Mouse (Mus musculus) MEL (cell line): ENCODE results near the gene Gm3045. TPM values are rescaled to one million over a fixed set of nuclear protein-coding genes. Genes with fewer than 3 reads are reported as not detected.

ENCODE experiments used
- DNase-seq: peaks from one replicate; pipeline ENCODE4 v3.0.0; 2011; ENCODE audit warnings: low read depth, low spot score
- H3K27ac ChIP-seq: 2 replicates; pipeline ENCODE4 v1.5.1; 2012; ENCODE audit warnings: low read depth, mild to moderate bottlenecking, control low read depth, low read length, moderate library complexity; ENCODE audit not compliant: control insufficient read depth
- H3K27me3 ChIP-seq, 2 experiments: fragments of 150-350 bp in 1 of 2; sonication (generic) in 1 of 2; 2 replicates each; pipeline ENCODE4 v1.6.1; 2012; ENCODE audit warnings: low read length in 2 of 2, mild to moderate bottlenecking in 2 of 2, improper control_type of control experiment in 1 of 2, moderate library complexity in 1 of 2; ENCODE audit not compliant: insufficient read depth in 2 of 2, control insufficient read depth in 1 of 2
- H3K36me3 ChIP-seq, 2 experiments: 2 replicates each; pipeline ENCODE4 v1.6.1; 2012 to 2014; ENCODE audit warnings: low read length in 2 of 2, improper control_type of control experiment in 1 of 2, inconsistent platforms in 1 of 2, mild to moderate bottlenecking in 1 of 2; ENCODE audit not compliant: insufficient read depth in 2 of 2, control insufficient read depth in 1 of 2
- H3K4me1 ChIP-seq, 2 experiments: fragments of 150-350 bp in 1 of 2; sonication (generic) in 1 of 2; 2 replicates each; pipeline ENCODE4 v1.6.1; 2012; ENCODE audit warnings: low read length in 2 of 2, improper control_type of control experiment in 1 of 2, mild to moderate bottlenecking in 1 of 2; ENCODE audit not compliant: insufficient read depth in 2 of 2, control insufficient read depth in 1 of 2
- H3K4me3 ChIP-seq, 2 experiments: fragments of 150-350 bp in 1 of 2; sonication (generic) in 1 of 2; 2 replicates each; pipeline ENCODE4 v1.5.1; 2012; ENCODE audit warnings: low read depth in 2 of 2, low read length in 2 of 2, mild to moderate bottlenecking in 2 of 2, moderate library complexity in 2 of 2, control low read depth in 1 of 2, improper control_type of control experiment in 1 of 2; ENCODE audit not compliant: control insufficient read depth in 1 of 2, insufficient read depth in 1 of 2
- H3K79me2 ChIP-seq: 2 replicates; pipeline ENCODE4 v1.6.1; 2012; ENCODE audit warnings: mild to moderate bottlenecking, low read length, moderate library complexity; ENCODE audit not compliant: control insufficient read depth, poor library complexity, insufficient read depth
- H3K9ac ChIP-seq: 2 replicates; pipeline ENCODE4 v1.6.1; 2012; ENCODE audit warnings: low read depth, mild to moderate bottlenecking, control low read depth, low read length, moderate library complexity; ENCODE audit not compliant: control insufficient read depth, poor library complexity, severe bottlenecking
- H3K9me3 ChIP-seq: fragments of 150-350 bp; sonication (generic); replicated peaks from 2 replicates; pipeline ENCODE4 v1.6.1; 2012; ENCODE audit warnings: mild to moderate bottlenecking, low read length, improper control_type of control experiment, moderate library complexity; ENCODE audit not compliant: insufficient read depth
- BHLHE40 ChIP-seq: IDR thresholded peaks from 2 replicates; pipeline ENCODE4 v1.6.1; 2012; ENCODE audit warnings: low read depth, mild to moderate bottlenecking, inconsistent platforms, low read length, improper control_type of control experiment, borderline replicate concordance
- E2F4 ChIP-seq: IDR thresholded peaks from 2 replicates; pipeline ENCODE4 v1.6.1; 2011; ENCODE audit warnings: low read depth, low read length, improper control_type of control experiment, borderline replicate concordance
- ELF1 ChIP-seq: IDR thresholded peaks from 2 replicates; pipeline ENCODE4 v1.6.1; 2014; ENCODE audit warnings: low read depth, mild to moderate bottlenecking, inconsistent platforms, low read length, improper control_type of control experiment, moderate library complexity
- ETS1 ChIP-seq: IDR thresholded peaks from 2 replicates; pipeline ENCODE4 v1.6.1; 2012; ENCODE audit warnings: low read depth, mild to moderate bottlenecking, inconsistent platforms, low read length, improper control_type of control experiment, moderate library complexity
- GABPA ChIP-seq: IDR thresholded peaks from 2 replicates; pipeline ENCODE4 v1.6.1; 2012; ENCODE audit warnings: low read depth, mild to moderate bottlenecking, inconsistent platforms, low read length, improper control_type of control experiment, moderate library complexity
- HCFC1 ChIP-seq: IDR thresholded peaks from 2 replicates; pipeline ENCODE4 v1.6.1; 2012; ENCODE audit warnings: low read depth, mild to moderate bottlenecking, inconsistent platforms, low read length, improper control_type of control experiment, moderate library complexity
- JUND ChIP-seq: IDR thresholded peaks from 2 replicates; pipeline ENCODE4 v1.6.1; 2011; ENCODE audit warnings: low read depth, mild to moderate bottlenecking, improper control_type of control experiment, low read length
- KAT2A ChIP-seq: conservative IDR thresholded peaks from 2 replicates; pipeline ENCODE4 v1.6.1; 2012; ENCODE audit warnings: low read depth, low read length, improper control_type of control experiment, inconsistent platforms
- MAFK ChIP-seq: IDR thresholded peaks from 2 replicates; pipeline ENCODE4 v1.6.1; 2011; ENCODE audit warnings: low read depth, mild to moderate bottlenecking, low read length, improper control_type of control experiment, borderline replicate concordance
- MAX ChIP-seq: IDR thresholded peaks from 2 replicates; pipeline ENCODE4 v1.6.1; 2011; ENCODE audit warnings: low read length, improper control_type of control experiment
- MAZ ChIP-seq: IDR thresholded peaks from 2 replicates; pipeline ENCODE4 v1.6.1; 2012; ENCODE audit warnings: low read depth, mild to moderate bottlenecking, inconsistent platforms, low read length, improper control_type of control experiment
- MEF2A ChIP-seq: IDR thresholded peaks from 2 replicates; pipeline ENCODE4 v1.6.1; 2014; ENCODE audit warnings: low read depth, mild to moderate bottlenecking, inconsistent platforms, low read length, improper control_type of control experiment; ENCODE audit not compliant: poor library complexity, insufficient replicate concordance, severe bottlenecking; ENCODE audit errors: extremely low read depth
- MXI1 ChIP-seq: IDR thresholded peaks from 2 replicates; pipeline ENCODE4 v1.6.1; 2011; ENCODE audit warnings: mild to moderate bottlenecking, low read depth, low read length, improper control_type of control experiment
- MYB ChIP-seq: IDR thresholded peaks from 2 replicates; pipeline ENCODE4 v1.6.1; 2011; ENCODE audit warnings: mild to moderate bottlenecking, low read depth, low read length, improper control_type of control experiment
- NELFE ChIP-seq: IDR thresholded peaks from 2 replicates; pipeline ENCODE4 v1.6.1; 2011; ENCODE audit warnings: low read depth, low read length, improper control_type of control experiment
- NRF1 ChIP-seq: IDR thresholded peaks from 2 replicates; pipeline ENCODE4 v1.6.1; 2014; ENCODE audit warnings: low read depth, mild to moderate bottlenecking, inconsistent platforms, low read length, improper control_type of control experiment, moderate library complexity; ENCODE audit not compliant: poor library complexity, insufficient read depth, severe bottlenecking
- POLR2A ChIP-seq, 2 experiments: IDR thresholded peaks; 2 replicates each; pipeline ENCODE4 v1.6.1; 2011 to 2012; ENCODE audit warnings: low read length in 2 of 2, mild to moderate bottlenecking in 2 of 2, control low read depth in 1 of 2, improper control_type of control experiment in 1 of 2, low read depth in 1 of 2, moderate library complexity in 1 of 2; ENCODE audit not compliant: control insufficient read depth in 1 of 2, insufficient read depth in 1 of 2, poor library complexity in 1 of 2
- POLR2AphosphoS5 ChIP-seq: IDR thresholded peaks from 2 replicates; pipeline ENCODE4 v1.6.1; 2012; ENCODE audit warnings: low read depth, borderline replicate concordance, mild to moderate bottlenecking, inconsistent platforms, low read length, moderate library complexity, mixed read lengths
- RAD21 ChIP-seq: IDR thresholded peaks from 2 replicates; pipeline ENCODE4 v1.6.1; 2011; ENCODE audit warnings: mild to moderate bottlenecking, low read depth, low read length, improper control_type of control experiment
- SIN3A ChIP-seq: IDR thresholded peaks from 2 replicates; pipeline ENCODE4 v1.6.1; 2012; ENCODE audit warnings: low read length, improper control_type of control experiment, inconsistent platforms
- SMC3 ChIP-seq: IDR thresholded peaks from 2 replicates; pipeline ENCODE4 v1.6.1; 2011; ENCODE audit warnings: low read depth, low read length, improper control_type of control experiment
- UBTF ChIP-seq: IDR thresholded peaks from 2 replicates; pipeline ENCODE4 v1.6.1; 2012; ENCODE audit warnings: low read depth, mild to moderate bottlenecking, inconsistent platforms, low read length, improper control_type of control experiment, moderate library complexity, borderline replicate concordance; ENCODE audit not compliant: insufficient read depth
- ZKSCAN1 ChIP-seq: IDR thresholded peaks from 2 replicates; pipeline ENCODE4 v1.6.1; 2012; ENCODE audit warnings: low read depth, mild to moderate bottlenecking, inconsistent platforms, low read length, improper control_type of control experiment, moderate library complexity
- ZMIZ1 ChIP-seq: IDR thresholded peaks from 2 replicates; pipeline ENCODE4 v1.6.1; 2012; ENCODE audit warnings: low read depth, mild to moderate bottlenecking, inconsistent platforms, low read length, improper control_type of control experiment, moderate library complexity
- ZNF384 ChIP-seq: IDR thresholded peaks from 2 replicates; pipeline ENCODE4 v1.6.1; 2012; ENCODE audit warnings: low read depth, mild to moderate bottlenecking, inconsistent platforms, low read length, improper control_type of control experiment
- polyA plus RNA-seq, 2 experiments: library from polyadenylated mRNA; stranded (reverse) in 1 of 2; unstranded in 1 of 2; fragments of >175 nt in 1 of 2; fragments of >200 nt in 1 of 2; gene quantifications; 2 replicates each; pipeline versions ENCODE4 v1.2.1 to v1.2.4; 2012; ENCODE audit warnings: low replicate concordance in 2 of 2, low read depth in 1 of 2; ENCODE audit not compliant: insufficient read length in 2 of 2, insufficient read depth in 1 of 2, missing spikeins in 1 of 2
- total RNA-seq: library from RNA; depleted of rRNA; stranded (reverse); fragments of 300-350 nt; gene quantifications from 2 replicates; pipeline ENCODE4 v1.2.3, GENCODE M21; 2012

The Gm3045 gene
- total and polyA plus RNA-seq, 3 experiments: not detected

- Histone ChIP-seq H3K9me3 (no peaks in the 10 kb centered on the region), H3K27me3 (no peaks in the 10 kb centered on the region)
- no peak for TF ChIP-seq MAFK
- no peak for TF ChIP-seq HCFC1
- TF ChIP-seq UBTF: no peak
- no peak for TF ChIP-seq ELF1
- no peak for TF ChIP-seq KAT2A
- TF ChIP-seq ZNF384: no peak
- TF ChIP-seq SMC3: no peak
- no peak for TF ChIP-seq POLR2AphosphoS5
- TF ChIP-seq ZKSCAN1: no peak
- TF ChIP-seq SIN3A: no peak
- no peak for TF ChIP-seq MYB
- no peak for TF ChIP-seq GABPA
- no peak for TF ChIP-seq ETS1
- TF ChIP-seq MAX: no peak
Observed at GRCm38 (mm10) chr13:56387374-56387773, 39.0 kb upstream of the Gm3045 start.

GRCm38 (mm10) chr13:56388042-56388441 is 38.4 kb upstream of the Gm3045 start:
- H3K4me3 ChIP-seq: no peak overlapping the region

More at GRCm38 (mm10) chr13:56387374-56387773, 39.0 kb upstream of the Gm3045 start:
- no peak overlapping the region for H3K9ac ChIP-seq
- H3K79me2 ChIP-seq: no peaks in the 10 kb centered on the region
- H3K4me1 ChIP-seq: no peaks in the 10 kb centered on the region
- DNase-seq: no peak
- no peaks in the 10 kb centered on the region for H3K36me3 ChIP-seq
- H3K27ac ChIP-seq: no peak overlapping the region
- no peak overlapping the region for H3K4me3 ChIP-seq

GRCm38 (mm10) chr13:56397572-56397971 is 28.8 kb upstream of the Gm3045 start:
- Histone ChIP-seq H3K4me3 (no peak overlapping the region), H3K9ac (no peak overlapping the region), H3K27me3 (no peaks in the 10 kb centered on the region), H3K4me1 (no peaks in the 10 kb centered on the region), H3K9me3 (no peaks in the 10 kb centered on the region), H3K79me2 (no peaks in the 10 kb centered on the region), H3K27ac (no peak overlapping the region), H3K36me3 (no peaks in the 10 kb centered on the region)
- DNase-seq: no peak
- TF ChIP-seq HCFC1: no peak
- no peak for TF ChIP-seq ZKSCAN1
- TF ChIP-seq BHLHE40: no peak
- TF ChIP-seq MEF2A: no peak
- TF ChIP-seq MXI1: no peak
- no peak for TF ChIP-seq NRF1
- TF ChIP-seq RAD21: no peak
- TF ChIP-seq ZMIZ1: no peak
- TF ChIP-seq E2F4: no peak
- no peak for TF ChIP-seq POLR2AphosphoS5
- no peak for TF ChIP-seq ELF1
- no peak for TF ChIP-seq KAT2A
- TF ChIP-seq JUND: no peak
- no peak for TF ChIP-seq POLR2A (IDR thresholded peaks at IDR 0.05; ENCODE audit: control insufficient read depth in 1 of 2, insufficient read depth in 1 of 2, low read depth in 1 of 2, low read length in 2 of 2, poor library complexity in 1 of 2)
- TF ChIP-seq GABPA: no peak
- no peak for TF ChIP-seq SMC3
- TF ChIP-seq MAZ: no peak

More at GRCm38 (mm10) chr13:56388042-56388441, 38.4 kb upstream of the Gm3045 start:
- Histone ChIP-seq H3K27me3 (no peaks in the 10 kb centered on the region), H3K9ac (no peak overlapping the region), H3K27ac (no peak overlapping the region), H3K36me3 (no peaks in the 10 kb centered on the region), H3K4me1 (no peaks in the 10 kb centered on the region), H3K9me3 (no peaks in the 10 kb centered on the region)
- DNase-seq: no peak
- TF ChIP-seq SIN3A: no peak
- no peak for TF ChIP-seq MXI1
- no peak for TF ChIP-seq E2F4
- no peak for TF ChIP-seq MAX
- TF ChIP-seq NELFE: no peak
- TF ChIP-seq, all 39 proteins: peak for 0
- H3K79me2 ChIP-seq: no peaks in the 10 kb centered on the region
